Mouse (Mus musculus): ENCODE measurements around the gene Tmem86a. TPM values are rescaled to one million over a fixed set of nuclear protein-coding genes. Genes with fewer than 3 reads are reported as not detected.

The Tmem86a gene
- polyA plus RNA-seq, 1 experiment from 2014 or later, result 22.1 TPM

Small RNAs within 50 kb of the gene (microRNA-seq; reads per million reads assigned to microRNA genes)
- 0.48 reads per million for gene Mir7056

Other genes starting within 250 kb of the Tmem86a start
- 545 and 632 TPM in 2 replicates for gene Ldha, start 209.1 kb upstream of the Tmem86a start, polyA plus RNA-seq (2014; fragmentation: Nextera tagmentation; extraction: Ambion mirVana)
- gene Ldhc, start 189.4 kb upstream of the Tmem86a start, polyA plus RNA-seq (2014; fragmentation: Nextera tagmentation; extraction: Ambion mirVana), result 0.19 and 0.29 TPM in 2 replicates
- 362 and 374 TPM in 2 replicates for gene Tsg101, start 130.6 kb upstream of the Tmem86a start, polyA plus RNA-seq (2014; fragmentation: Nextera tagmentation; extraction: Ambion mirVana)
- gene Uevld, start 92.1 kb upstream of the Tmem86a start, polyA plus RNA-seq (2014; fragmentation: Nextera tagmentation; extraction: Ambion mirVana), result 5.3 and 5.6 TPM in 2 replicates
- not detected in 2 replicates for gene Gm9999, start 67.0 kb upstream of the Tmem86a start, polyA plus RNA-seq (2014; fragmentation: Nextera tagmentation; extraction: Ambion mirVana)
- 7.7 and 8.0 TPM in 2 replicates for gene Spty2d1, start 42.2 kb upstream of the Tmem86a start, polyA plus RNA-seq (2014; fragmentation: Nextera tagmentation; extraction: Ambion mirVana)
- 162 and 171 TPM in 2 replicates for gene Ptpn5, start 83.1 kb downstream of the Tmem86a start, polyA plus RNA-seq (2014; fragmentation: Nextera tagmentation; extraction: Ambion mirVana)
- not detected in 2 replicates for gene Mrgpra6, start 154.3 kb downstream of the Tmem86a start, polyA plus RNA-seq (2014; fragmentation: Nextera tagmentation; extraction: Ambion mirVana)
- gene Mrgpra9, start 202.2 kb downstream of the Tmem86a start, polyA plus RNA-seq (2014; fragmentation: Nextera tagmentation; extraction: Ambion mirVana), result not detected in 2 replicates